Mouse (Mus musculus) cortical plate, adult 2 months (tissue): ENCODE measurements at regions not wholly inside any gene's neighbourhood (a gene's known extent, or its start where the extent isn't known, plus 50 kb on each side); places are given as distances from the start of the nearest gene placed in this dataset.
A peak's percentile ranks its signal among the peaks of the same experiment; 100 is the strongest.

Experiments used
- H3K27ac ChIP-seq: fragments of 200-500 bp; 2 replicates; pipeline ENCODE4 v1.5.1; 2012; ENCODE audit warnings: low read length, control low read depth, inconsistent platforms; ENCODE audit not compliant: insufficient read depth
- H3K4me1 ChIP-seq: fragments of 200-500 bp; 2 replicates; pipeline ENCODE4 v1.6.1; 2011; ENCODE audit warnings: low read length; ENCODE audit not compliant: control insufficient read depth, insufficient read depth
- H3K4me3 ChIP-seq: fragments of 200-500 bp; 2 replicates; pipeline ENCODE4 v1.5.1; 2011; ENCODE audit warnings: mild to moderate bottlenecking, low read length, control low read depth; ENCODE audit not compliant: insufficient read depth
- CTCF ChIP-seq: fragments of 200-500 bp; IDR thresholded peaks from 2 replicates; pipeline ENCODE4 v1.5.1; 2011; ENCODE audit warnings: mild to moderate bottlenecking, control low read depth, low read length; ENCODE audit not compliant: insufficient read depth; ENCODE audit errors: extremely low read depth
- POLR2A ChIP-seq: fragments of 200-500 bp; IDR thresholded peaks from 2 replicates; pipeline ENCODE4 v1.6.1; 2011; ENCODE audit warnings: mild to moderate bottlenecking, low read length, control low read depth; ENCODE audit not compliant: insufficient read depth; ENCODE audit errors: extremely low read depth

DNA sequence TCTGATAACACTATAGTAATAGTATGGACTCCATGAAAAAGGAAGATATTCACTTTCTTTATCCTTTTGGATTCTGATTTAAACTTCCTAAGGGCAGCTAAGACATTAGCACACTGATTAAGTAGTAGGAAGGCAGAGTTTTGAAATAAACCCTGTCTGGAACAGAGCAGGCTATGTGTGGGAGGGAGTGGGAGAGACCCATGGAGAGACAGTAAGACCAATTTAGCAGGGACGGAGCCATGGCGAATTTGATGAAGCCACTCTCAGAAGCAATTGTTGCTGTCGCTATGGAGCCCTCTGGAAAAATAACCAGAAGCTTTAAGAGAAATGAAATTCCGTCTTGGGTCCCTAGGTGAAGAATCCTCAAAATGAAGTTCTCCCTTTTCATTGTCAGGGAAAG, 303.5 kb downstream of the Brinp2 start:
- Histone ChIP-seq H3K27ac (no peak overlapping the region), H3K4me3 (no peak overlapping the region), H3K4me1 (no peaks in the 10 kb centered on the region)
- TF ChIP-seq POLR2A (no peak), CTCF (no peak)

DNA sequence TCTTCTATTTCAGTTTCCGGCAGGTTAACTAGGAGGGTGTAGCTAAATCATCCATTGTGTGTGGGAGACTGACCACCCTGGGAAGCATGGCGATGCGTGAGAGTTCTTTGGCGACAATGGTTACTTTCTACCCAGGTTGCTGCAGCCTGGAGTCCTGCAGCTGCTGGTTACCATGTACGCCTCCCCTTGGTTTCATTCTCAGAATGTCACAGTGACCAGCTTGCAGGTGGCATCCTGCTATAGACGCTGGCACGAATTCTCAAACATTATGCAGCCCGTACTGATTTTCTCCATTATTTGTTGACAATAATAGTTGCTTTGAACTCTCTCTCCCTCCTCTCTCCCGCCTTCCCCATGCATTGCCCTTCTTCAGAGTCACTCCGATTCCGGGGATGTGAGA, 301.2 kb downstream of the Brinp2 start:
- Histone ChIP-seq H3K27ac (no peak overlapping the region), H3K4me1 (no peaks in the 10 kb centered on the region), H3K4me3 (no peak overlapping the region)
- TF ChIP-seq POLR2A (no peak), CTCF (no peak)

DNA sequence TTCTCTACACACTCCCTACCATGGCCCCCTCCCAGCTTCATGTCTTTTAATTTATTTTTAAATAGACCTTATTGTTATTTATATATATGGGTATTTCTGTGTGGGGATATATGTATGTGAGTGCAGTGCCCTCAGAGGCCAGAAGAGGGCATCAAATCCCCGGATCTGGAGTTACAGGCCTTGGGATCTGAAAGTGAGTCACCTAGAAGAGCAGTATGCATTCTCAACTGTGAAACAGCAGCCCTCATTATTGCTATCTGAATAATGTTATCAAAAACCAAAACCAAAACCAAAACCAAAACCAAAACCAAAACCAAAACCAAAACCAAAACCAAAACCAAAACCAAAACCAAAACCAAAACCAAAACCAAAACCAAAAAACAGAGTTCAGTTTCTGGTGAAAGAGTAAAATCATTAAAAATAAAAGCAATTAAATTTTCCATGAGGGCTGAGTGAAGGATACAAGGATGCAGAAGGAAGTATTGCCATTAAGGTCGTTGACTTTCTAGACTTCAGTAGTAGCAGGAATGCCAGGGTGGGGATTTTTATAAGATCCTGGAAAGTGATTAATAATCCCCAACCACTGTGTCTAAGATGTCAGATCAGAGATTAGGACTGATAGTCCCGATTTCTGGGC, 299.0 kb downstream of the Brinp2 start:
- Histone ChIP-seq H3K4me1 (no peaks in the 10 kb centered on the region), H3K27ac (no peak overlapping the region), H3K4me3 (no peak overlapping the region)
- TF ChIP-seq POLR2A: no peak
- 0 out of 2 replicates have a peak, but pooled peaks have one; percentile 8 for TF ChIP-seq CTCF

DNA sequence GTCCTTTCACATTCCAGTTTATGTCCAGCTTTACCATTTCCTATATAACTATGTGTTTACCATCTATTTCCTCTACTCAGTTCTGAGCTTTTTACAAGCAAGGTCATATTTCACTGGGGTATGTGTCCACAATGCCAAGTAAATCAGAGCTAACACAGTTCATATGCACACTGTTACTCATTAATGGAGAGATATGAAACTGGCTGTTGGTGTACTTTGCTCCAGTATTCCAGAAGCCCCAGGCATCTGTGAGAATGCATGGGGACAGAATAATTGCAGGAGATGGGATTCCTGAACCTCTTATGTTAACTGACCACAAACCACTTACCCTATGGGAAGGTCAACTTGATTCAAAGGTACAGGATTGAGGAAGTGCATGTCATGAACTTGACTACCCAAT, 298.3 kb downstream of the Brinp2 start:
- Histone ChIP-seq H3K4me3 (no peak overlapping the region), H3K4me1 (no peaks in the 10 kb centered on the region), H3K27ac (no peak overlapping the region)
- no peak for TF ChIP-seq CTCF
- TF ChIP-seq POLR2A: no peak

DNA sequence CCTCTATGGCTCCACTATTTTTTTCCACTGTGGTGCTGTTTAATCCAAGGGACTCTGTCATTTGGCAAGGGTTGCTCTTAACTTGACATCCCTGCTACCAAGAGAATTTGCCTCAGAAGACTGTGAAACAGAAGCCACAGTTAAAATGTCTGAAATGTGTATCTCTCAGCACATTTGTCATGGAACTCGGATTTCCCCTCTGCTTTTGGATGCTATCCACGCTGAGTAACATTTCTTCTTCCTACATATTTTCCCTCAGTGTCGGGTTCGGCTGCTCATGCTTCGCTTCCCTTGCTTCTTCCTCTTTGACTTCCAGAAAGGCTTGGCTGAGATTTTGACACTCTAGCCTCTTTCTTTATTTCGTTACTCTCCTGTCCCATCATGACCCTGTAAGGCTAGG, 294.1 kb downstream of the Brinp2 start:
- H3K27ac ChIP-seq: no peak overlapping the region
- TF ChIP-seq CTCF (no peak), POLR2A (no peak)
- H3K4me1 ChIP-seq: no peaks in the 10 kb centered on the region
- no peak overlapping the region for H3K4me3 ChIP-seq

DNA sequence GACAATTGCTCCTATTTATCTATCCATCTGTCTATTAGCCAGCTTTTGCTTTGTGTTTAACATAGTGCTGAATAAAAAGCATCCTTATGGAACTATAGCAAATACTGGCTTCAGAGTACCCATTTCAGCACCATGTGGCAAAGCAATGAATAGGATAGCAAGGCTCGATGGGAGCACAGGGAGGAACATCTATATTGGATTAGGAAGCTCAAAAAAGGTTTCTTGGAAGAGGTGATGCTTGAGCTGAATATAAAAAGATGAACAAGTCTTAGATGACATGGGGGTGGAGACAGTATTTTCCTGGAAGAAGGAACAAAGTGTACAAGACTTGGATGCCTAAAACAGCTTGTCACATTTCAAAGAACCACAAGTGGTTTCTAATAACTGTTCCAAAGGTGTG, 273.9 kb downstream of the Brinp2 start:
- Histone ChIP-seq H3K4me1 (peaks cover 3% of the 10 kb centered on the region), H3K4me3 (no peak overlapping the region), H3K27ac (no peak overlapping the region)
- TF ChIP-seq CTCF: no peak
- TF ChIP-seq POLR2A: no peak

DNA sequence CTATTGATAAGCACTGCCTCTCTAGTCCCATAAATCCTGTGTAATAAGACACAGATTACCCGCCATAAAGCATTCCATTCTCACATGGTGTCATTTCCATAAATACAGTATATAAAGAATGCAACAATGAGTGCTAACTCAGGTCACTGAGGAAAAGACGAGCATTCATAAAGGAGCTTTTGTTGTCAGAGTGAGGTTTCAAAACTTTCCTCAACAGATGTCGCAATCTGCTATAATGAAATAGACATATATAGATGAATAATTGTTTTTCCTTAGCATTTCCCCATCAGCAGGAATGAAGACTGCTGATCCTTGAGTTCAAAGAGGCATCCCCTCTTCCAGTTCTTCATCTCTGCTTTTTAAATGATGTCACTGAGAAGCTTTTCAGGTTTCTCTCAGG, 270.3 kb downstream of the Brinp2 start:
- Histone ChIP-seq H3K27ac (no peak overlapping the region), H3K4me1 (peaks cover 3% of the 10 kb centered on the region), H3K4me3 (no peak overlapping the region)
- TF ChIP-seq CTCF (no peak), POLR2A (no peak)

DNA sequence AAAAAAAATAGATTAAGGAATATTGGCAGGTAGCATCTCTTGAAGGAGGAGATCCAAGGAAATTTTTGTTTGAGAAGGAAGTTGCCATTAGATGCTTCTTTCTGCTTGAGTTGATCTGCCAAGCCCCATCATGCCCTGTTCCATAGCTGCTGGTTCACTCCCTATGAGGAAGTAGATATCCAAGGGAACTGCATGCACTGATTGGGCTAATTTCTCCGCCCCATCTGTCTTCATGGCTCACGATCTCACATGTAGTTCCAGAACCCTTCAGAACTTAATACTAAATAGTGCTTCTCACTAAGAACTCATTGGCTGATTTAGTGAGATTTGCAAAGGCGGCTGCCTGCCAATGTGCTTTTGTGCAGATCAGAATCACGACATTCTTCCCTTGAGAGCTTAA, 258.6 kb downstream of the Brinp2 start:
- TF ChIP-seq POLR2A: no peak
- TF ChIP-seq CTCF: no peak
- H3K4me3 ChIP-seq: no peak overlapping the region
- H3K27ac ChIP-seq: no peak overlapping the region

DNA sequence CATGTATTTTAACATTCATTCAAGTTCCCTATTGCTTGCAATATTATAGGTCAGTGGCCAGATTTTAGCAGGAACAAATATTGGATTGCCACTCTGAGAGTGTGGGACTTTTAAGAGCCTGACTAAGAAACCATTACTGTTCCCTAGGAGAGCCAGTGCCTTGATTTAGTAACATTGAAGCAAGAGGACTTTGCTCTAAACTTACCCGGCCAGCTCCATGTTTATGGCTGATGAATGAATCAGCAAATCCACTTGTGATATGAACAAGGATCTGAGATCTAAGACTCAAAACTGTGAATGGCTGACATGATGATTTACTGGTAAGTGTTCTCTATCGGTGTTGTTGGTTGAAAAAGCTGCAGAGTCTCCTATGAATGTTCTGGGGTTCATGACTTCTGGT, 236.4 kb downstream of the Brinp2 start:
- no peak overlapping the region for H3K27ac ChIP-seq
- H3K4me3 ChIP-seq: no peak overlapping the region
- no peaks in the 10 kb centered on the region for H3K4me1 ChIP-seq
- TF ChIP-seq CTCF (no peak), POLR2A (no peak)

More for the DNA sequence above, 258.6 kb downstream of the Brinp2 start:
- H3K4me1 ChIP-seq: no peaks in the 10 kb centered on the region

DNA sequence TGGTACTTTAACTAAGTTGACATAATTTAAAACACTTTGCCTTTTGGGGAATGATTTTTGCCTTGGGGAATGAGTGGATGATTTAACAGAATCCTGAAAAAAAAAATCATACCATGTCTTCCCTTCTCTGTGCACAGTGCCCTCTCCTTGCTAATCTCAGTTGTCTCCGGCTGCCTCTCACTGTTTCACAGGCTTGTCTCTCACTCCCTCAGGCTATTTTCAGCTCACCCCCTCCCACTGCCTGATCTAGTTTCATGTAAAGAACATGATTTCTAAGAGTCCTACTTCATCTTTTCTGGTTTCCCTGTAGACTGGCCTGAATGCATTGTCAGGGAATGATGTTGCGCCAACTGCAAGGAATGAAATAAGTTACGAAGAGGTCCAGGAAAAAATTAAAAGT, 231.2 kb downstream of the Brinp2 start:
- H3K27ac ChIP-seq: no peak overlapping the region
- no peak overlapping the region for H3K4me3 ChIP-seq
- H3K4me1 ChIP-seq: peaks cover 1% of the 10 kb centered on the region; the same call in 1 of the 2 replicates
- TF ChIP-seq CTCF: no peak
- TF ChIP-seq POLR2A: no peak

DNA sequence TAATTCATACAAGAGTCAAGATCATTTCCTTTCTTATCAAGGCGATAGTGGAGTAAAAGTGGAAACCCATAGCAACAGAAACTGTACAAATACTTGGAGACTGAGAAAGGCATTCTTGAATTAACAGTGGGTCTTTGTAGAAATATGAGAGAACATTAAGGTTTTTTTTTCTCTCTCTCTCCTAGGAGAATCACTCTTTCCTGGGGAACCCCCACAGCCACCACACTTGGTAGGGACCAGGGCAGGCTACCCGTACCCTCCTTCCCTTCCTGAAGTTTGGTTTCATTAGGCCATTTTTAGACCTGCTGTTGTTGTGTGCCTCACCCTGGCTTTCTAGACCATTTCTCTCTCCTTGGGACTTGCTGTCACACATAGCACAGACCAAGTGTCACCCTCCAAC, 229.9 kb downstream of the Brinp2 start:
- H3K4me3 ChIP-seq: no peak overlapping the region
- H3K4me1 ChIP-seq: peaks cover 1% of the 10 kb centered on the region; the same call in 1 of the 2 replicates
- no peak overlapping the region for H3K27ac ChIP-seq
- TF ChIP-seq CTCF (no peak), POLR2A (no peak)
